Mouse (Mus musculus) lung, adult 18-20 months (tissue): Measurements from ENCODE around the gene Elf4.
"Not testable (repeated sequence)": the region's sequence is repeated elsewhere in the genome, so short reads cannot be mapped to it uniquely, and the experiment has no call there.

ENCODE experiments used
- DNase-seq, 2 experiments: peaks; one replicate each; pipeline ENCODE4 v3.0.0; 2022; ENCODE audit warnings: mixed read lengths in 2 of 2

Gene Elf4

GRCm38 (mm10) chrX:48462754-48463507 is at the start of gene Elf4:
Gene Elf4, minus strand, starts transcription at chrX:48463132.
- DNase-seq, result peak; percentile 53

DNA sequence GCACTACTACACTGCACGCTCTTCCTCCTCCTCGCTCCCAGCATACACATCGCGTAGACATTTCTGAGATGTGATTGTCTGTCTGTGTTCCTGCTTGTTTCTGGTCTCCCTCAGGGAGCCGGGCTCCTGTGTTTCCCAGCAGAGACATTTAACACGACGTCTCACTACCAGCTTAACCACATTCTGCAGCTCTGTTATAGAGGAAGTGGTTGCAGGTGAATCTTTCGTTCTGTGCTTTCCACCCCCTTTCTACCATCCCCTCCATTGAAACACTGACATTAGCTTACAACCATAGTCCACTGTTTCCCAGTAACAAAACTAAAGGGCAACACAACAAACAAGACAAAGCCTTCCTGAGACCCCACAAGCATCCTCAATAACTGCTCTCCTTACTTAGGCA is 30.8 kb upstream of the Elf4 start:
- no peak for DNase-seq

DNA sequence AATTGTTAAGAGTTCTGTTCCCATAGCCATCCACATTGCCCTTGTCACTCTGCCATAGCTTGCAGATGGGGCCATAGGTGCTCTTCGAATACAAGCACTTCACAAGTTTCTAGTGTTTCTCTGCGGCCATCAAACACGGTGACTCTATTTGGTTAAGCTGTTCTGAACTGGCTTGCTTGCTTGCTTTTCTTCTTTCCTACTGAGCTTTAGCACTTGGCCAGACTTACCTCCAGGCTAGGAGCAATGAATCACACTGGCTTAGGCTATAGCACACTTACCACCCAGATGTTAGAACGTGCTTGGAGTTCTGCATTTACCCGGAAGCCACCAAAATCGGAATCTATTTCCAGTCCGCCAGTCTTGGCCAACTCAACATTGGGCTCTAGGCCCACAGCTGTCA is 18.8 kb upstream of the Elf4 start:
- no peak for DNase-seq

GRCm38 (mm10) chrX:48481095-48481494 is 18.2 kb upstream of the Elf4 start:
- DNase-seq, result no peak

DNA sequence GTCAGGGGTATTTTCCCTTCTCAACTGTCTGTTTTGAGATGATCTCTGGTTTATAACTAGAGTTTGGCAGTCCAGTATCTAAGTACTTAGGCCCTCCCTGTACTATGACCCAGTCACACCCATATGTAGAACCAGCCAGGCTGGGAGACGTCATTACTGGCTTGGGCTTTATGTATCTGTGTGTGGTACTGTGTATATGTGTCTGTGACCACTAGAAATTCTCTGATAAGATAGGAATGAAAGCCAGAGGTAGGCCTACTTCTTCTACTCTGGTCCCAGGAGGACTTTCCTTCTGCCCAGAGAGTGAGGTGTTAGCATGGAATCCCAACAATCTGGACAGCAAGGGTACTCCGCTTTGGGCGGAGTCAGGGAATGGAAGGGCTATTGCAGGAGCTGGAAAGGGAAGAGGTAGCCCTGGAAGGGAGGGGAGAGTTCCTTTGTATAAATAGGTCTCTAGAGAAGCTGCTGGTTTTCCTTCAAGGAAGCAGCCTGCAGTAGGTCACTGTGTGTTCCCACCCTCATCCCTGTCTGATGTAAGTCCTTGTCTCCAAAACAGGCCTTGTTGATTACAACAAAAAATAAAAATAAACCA is 4.5 kb upstream of the Elf4 start:
- peak; percentile 33 to 43 for DNase-seq

DNA sequence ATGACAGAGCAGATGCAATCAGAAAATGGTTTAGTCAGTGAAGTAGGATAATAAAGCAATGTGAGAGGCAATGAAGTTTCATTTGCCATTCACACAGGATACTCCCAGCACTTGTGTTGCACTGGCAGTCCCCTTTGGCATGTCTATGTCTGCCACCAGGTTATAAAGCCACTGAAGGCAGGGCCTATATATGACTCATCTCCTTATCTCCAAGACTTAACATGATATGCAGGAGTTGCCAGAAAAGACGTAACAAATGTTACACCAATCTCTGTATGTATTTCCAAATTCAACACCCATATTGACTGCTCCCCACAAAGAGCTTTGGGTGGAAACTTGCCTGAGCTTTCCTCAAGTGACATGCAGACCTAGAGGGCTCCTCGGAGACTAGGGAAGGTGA is 3.2 kb upstream of the Elf4 start:
- DNase-seq, result no peak

- DNase-seq, result no peak
These were observed 1.5 kb upstream of the Elf4 start for GRCm38 (mm10) chrX:48464436-48464835.

DNA sequence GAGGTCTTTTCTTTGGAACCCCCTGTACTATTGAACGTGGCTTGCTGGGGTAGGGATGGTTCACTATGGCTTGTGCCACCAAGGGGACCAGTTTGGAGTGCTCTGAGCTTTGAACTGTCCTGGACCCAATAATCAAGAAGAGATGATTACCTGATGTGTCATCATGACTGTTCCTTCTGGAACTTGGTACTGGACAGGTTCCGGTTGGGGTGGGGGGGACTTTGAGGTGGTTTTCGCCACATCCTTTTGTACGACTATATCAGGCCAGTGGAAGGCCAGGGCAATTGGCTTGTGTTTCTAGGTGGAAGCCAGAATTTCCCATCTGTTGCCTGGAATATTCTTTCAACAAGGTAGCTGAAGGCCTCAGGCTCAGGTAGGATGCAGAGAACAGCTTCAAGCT is 704 bp upstream of the Elf4 start:
- no peak for DNase-seq

GRCm38 (mm10) chrX:48462297-48462696 is 635 bp downstream of the Elf4 start:
- no peak for DNase-seq

DNA sequence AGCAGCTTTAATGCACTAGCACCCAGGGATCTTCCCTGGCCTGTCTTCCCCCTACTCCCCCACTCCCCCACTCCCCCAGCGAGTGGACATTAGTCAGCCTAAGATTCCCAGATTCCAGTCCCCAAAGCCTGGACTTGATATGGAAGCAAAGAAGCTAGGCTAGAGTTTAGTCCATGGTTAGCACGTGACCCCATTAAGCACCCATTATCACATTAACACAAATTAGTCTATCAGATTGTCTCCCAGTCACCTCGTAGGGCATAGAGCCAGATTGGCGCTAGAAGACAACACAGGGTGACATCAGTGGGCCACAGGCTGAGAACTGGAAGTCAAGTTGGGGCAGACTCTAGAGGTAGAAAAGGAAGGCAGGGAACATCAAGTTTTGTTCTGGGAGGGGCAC is 1.9 kb downstream of the Elf4 start:
- DNase-seq, result no peak

GRCm38 (mm10) chrX:48460496-48460895 is 2.4 kb downstream of the Elf4 start:
- no peak for DNase-seq

DNA sequence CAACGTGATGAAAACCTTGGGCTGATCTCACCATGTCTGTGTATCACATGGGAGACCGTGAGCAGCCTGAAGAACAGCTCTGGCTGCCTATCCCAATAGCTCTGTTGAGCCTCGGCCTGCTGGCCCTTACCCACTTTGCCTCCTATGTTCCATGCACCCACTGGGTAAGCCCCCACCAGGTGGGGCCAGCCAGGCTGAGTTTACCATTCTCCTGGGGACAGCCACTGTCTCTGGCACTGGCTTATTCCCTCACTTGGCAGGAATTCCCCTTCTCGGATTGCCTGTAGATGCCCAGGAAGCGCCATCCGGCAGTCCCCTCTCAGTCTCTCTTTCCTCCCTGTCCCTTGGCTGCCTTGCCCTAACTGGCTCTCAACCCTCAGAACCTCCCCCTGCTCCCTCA is 6.0 kb downstream of the Elf4 start:
- DNase-seq, result no peak

DNA sequence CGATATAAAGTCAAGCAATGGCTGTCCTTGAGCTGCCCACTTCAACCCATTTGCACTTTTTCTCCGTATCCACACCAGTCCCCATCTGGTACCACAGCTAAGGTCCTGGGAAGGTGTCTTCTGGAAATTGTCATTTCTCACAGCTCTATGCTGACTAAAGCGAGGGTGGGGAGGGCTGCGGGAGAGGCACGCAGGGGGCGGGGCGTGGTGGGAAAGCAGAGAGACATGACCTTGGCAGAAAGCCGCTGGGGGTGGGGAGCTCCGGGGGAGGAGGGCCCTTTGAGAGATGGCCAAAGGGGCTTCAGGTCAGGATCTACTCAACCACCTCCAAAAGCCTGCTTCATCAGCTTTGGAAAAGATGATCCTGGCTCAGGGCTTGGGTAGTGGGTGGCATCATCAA is 7.9 kb downstream of the Elf4 start:
- DNase-seq, result no peak

DNA sequence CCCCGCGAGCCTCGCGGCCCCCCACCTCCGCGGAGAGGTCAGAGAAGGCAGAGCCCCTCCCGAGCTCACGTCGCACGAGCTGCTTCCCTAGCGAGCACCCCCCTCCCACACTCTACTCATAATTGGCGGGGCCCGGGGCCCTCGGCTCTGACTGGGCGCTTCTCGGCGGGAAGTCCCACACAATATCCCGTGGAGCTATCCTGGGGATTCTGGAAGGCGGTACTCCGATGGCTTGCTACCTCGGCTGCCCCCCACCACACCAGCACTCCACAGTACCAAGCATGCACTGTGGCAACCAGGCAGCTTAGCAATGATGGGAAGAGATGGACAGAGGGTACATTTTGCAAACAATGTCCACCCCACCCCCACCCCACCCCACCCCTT is 8.4 kb downstream of the Elf4 start:
- DNase-seq, result no peak

DNA sequence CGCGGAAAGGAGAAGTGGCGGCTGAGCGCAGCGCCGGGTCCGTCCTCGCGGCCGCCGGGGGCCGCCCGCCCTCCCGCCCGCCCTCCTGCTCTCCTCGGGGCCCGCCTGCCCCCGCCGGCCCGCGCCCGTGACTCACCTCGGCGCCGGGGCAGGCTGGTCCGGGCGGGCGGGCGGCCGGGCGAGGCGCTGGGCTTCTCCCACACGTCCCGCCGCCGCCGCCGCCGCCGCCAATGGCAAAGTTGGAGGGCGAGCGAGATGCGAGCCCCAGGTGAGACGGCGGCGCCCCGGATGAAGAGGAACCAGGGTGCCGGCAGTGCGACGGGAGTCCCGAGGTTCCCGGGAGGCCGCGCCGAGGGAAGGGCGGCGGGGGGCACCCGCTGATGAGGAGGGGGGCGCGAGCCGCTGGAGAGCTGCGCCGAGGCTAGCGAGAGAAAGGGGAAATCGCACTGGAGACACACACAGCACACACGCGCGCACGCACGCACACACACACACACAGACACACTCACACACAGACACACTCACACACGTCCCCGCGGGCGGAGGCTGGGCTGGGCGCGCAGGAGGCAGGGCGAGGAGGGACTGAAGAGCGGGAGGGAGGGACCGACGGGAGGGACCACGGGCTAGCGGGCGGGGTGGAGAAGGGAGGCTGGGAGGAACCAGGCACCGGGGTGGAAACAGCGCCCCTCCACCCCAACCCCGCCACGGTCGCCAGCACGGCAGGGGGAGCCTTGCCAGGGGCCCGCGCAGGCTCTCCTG is 9.0 kb downstream of the Elf4 start:
- peak; percentile 81 to 84 for DNase-seq

DNA sequence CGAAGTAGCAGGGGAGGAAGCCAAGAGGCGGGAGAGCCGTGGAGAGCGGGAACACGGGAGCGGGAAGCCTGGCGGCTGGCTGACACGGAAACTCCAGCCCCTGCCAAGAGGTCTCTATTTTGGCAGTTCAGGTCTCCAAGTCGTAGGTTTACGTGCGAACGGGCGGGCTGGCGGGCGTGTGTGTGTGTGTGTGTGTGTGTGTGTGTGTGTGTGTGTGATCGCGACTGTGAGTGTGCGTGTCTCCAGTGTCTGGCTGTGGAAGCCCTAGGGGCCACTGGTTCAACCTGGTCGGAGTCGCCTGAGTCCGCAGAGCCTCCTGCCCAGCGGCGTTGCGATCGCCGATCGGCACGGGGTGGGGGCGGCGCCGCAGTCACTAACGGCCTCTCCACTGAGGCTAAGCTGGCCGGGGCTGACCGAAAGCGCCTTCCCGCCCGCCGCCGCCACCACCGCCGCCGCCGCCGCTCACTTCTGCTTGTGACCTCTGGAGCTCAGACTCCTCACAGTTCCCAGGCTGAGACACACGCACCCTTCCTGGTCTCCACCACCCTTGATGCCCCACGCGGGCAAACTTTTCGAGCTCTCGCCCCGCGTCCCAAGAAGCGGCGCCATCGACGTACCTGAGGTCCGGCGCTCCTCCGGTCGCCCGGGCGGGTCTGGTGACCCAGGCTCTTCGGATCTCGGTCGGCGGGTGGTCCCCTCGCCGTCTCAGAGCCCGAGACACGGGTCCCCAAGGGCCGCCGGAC is 9.8 kb downstream of the Elf4 start:
- DNase-seq, result peak in 1 of 2 experiments; percentile 23

GRCm38 (mm10) chrX:48452231-48452890 is 10.6 kb downstream of the Elf4 start:
- peak; percentile 28 to 48 for DNase-seq

GRCm38 (mm10) chrX:48449646-48450045 is 13.3 kb downstream of the Elf4 start:
- DNase-seq, result no peak

DNA sequence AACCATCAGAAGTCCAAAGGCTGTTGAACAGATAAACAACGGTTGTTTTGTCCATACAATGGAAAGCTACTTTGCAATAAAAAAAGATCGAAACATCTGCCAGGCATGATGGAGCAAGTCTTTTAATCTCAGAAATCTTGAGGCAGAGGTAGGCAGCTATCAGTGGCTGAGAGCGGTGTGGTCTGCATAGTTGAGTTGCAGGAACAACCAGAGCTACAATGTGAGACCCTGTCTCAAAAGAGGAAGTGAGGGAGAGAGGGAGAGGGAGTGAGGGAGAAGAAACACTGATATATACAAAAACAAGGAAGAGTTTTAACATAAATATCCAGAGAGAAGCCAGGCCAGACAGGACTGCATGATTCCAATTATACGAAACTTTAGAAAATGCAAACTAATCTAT is 18.3 kb downstream of the Elf4 start:
- DNase-seq, result no peak

- no peak for DNase-seq
These were observed 21.0 kb downstream of the Elf4 start for GRCm38 (mm10) chrX:48441954-48442353.

DNA sequence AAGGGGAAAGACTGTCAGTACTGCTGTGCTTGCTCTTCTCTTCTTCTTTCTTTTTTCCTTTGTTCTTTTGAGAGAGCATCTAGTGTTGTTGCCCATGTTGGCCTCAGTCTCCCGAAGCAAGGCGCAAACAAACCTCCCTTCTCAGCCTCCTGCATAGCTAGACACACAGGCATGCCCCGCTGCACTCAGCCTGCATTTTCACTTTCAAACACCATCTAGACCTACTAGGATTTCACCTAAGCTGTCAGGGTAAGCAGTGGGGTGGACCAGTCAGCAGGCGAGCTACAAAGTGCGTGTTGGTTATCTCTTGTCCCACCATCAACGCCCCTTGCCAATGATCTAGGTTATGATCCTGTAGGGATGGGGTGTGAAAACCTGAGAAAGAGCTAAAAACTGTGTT is 21.4 kb downstream of the Elf4 start:
- no peak for DNase-seq

DNA sequence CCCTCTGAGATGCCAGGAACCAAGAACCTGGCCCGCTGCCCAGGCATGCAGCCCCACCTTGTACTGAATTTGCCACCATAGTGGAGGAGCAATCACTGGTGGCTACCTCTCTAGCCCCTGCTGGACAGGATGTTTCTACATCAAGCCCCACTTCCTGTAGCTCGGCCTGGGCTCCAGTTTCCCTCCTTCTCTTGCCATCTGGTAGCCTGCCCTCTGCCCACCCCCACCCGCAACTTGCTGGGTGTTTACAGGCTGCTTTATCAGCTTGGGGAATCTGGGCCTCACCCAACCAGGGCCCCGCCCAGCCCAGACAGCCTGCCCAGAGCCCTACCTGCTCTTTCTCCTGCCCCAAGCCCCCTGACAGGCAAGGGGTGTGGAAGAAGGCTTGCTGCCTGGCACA is 23.9 kb downstream of the Elf4 start:
- DNase-seq, result peak; percentile 26 to 51

- not testable (repeated sequence) for DNase-seq
These were observed 26.9 kb downstream of the Elf4 start for GRCm38 (mm10) chrX:48436082-48436481.
